Mouse (Mus musculus): ENCODE measurements around the gene Rtel1. TPM values are rescaled to one million over a fixed set of nuclear protein-coding genes. Genes with fewer than 3 reads are reported as not detected.

Rtel1 gene
- total RNA-seq, 1 experiment from 2014 or later: 43.2 TPM

GRCm38 (mm10) chr2:181384919-181385391, 65.4 kb downstream of the Rtel1 start:
- no peak for ATAC-seq (replicated peaks; ENCODE audit: low read depth, poor library complexity, severe bottlenecking)

GRCm38 (mm10) chr2:181385885-181386284, 66.3 kb downstream of the Rtel1 start:
- ATAC-seq (replicated peaks; ENCODE audit: low read depth, poor library complexity, severe bottlenecking): no peak

GRCm38 (mm10) chr2:181386663-181387210, 67.2 kb downstream of the Rtel1 start:
- ATAC-seq (replicated peaks; ENCODE audit: low read depth, poor library complexity, severe bottlenecking): no peak

GRCm38 (mm10) chr2:181390136-181390870, 70.8 kb downstream of the Rtel1 start:
- ATAC-seq (replicated peaks; ENCODE audit: low read depth, poor library complexity, severe bottlenecking): no peak

- ATAC-seq (replicated peaks; ENCODE audit: low read depth, poor library complexity, severe bottlenecking): no peak
Measured at GRCm38 (mm10) chr2:181391022-181391421, 71.5 kb downstream of the Rtel1 start.

GRCm38 (mm10) chr2:181391541-181391940, 72.0 kb downstream of the Rtel1 start:
- ATAC-seq (replicated peaks; ENCODE audit: low read depth, poor library complexity, severe bottlenecking): no peak

- ATAC-seq (replicated peaks; ENCODE audit: low read depth, poor library complexity, severe bottlenecking): peak; percentile 97
Measured at GRCm38 (mm10) chr2:181392600-181393213, 73.2 kb downstream of the Rtel1 start.

- ATAC-seq (replicated peaks; ENCODE audit: low read depth, poor library complexity, severe bottlenecking): no peak
Measured at GRCm38 (mm10) chr2:181394086-181394485, 74.5 kb downstream of the Rtel1 start.

GRCm38 (mm10) chr2:181397207-181397761, 77.7 kb downstream of the Rtel1 start:
- no peak for ATAC-seq (replicated peaks; ENCODE audit: low read depth, poor library complexity, severe bottlenecking)

- no peak for ATAC-seq (replicated peaks; ENCODE audit: low read depth, poor library complexity, severe bottlenecking)
Measured at GRCm38 (mm10) chr2:181401497-181401896, 82.0 kb downstream of the Rtel1 start.

- no peak for ATAC-seq (replicated peaks; ENCODE audit: low read depth, poor library complexity, severe bottlenecking)
Measured at GRCm38 (mm10) chr2:181403722-181404121, 84.2 kb downstream of the Rtel1 start.

Other genes with a start within 250 kb of the Rtel1 start
- gene Kcnq2, start 184.4 kb upstream of the Rtel1 start, total RNA-seq (2017): 0.09 TPM in 1 of 2 replicates, not detected in the other
- not detected in 2 replicates for gene Eef1a2, start 162.7 kb upstream of the Rtel1 start, total RNA-seq (2017)
- 70.0 and 92.5 TPM in 2 replicates for gene Ppdpf, start 132.5 kb upstream of the Rtel1 start, total RNA-seq (2017)
- gene Ptk6, start 117.0 kb upstream of the Rtel1 start, total RNA-seq (2017): not detected in 2 replicates
- gene Srms, start 106.6 kb upstream of the Rtel1 start, total RNA-seq (2017): not detected in 2 replicates
- gene Fndc11, start 99.7 kb upstream of the Rtel1 start, total RNA-seq (2017): not detected in 2 replicates
- gene Helz2, start 77.7 kb upstream of the Rtel1 start, total RNA-seq (2017): 5.5 and 7.1 TPM in 2 replicates
- 8.3 and 19.7 TPM in 2 replicates for gene Gmeb2, start 31.7 kb upstream of the Rtel1 start, total RNA-seq (2017)
- not detected in 2 replicates for gene Stmn3, start 5.2 kb upstream of the Rtel1 start, total RNA-seq (2017)
- gene Zgpat, start 45.2 kb downstream of the Rtel1 start, total RNA-seq (2017): 34.4 and 38.0 TPM in 2 replicates
- gene Arfrp1, start 45.7 kb downstream of the Rtel1 start, total RNA-seq (2017): 39.3 and 82.5 TPM in 2 replicates
- 9.2 and 30.3 TPM in 2 replicates for gene Lime1, start 60.3 kb downstream of the Rtel1 start, total RNA-seq (2017)
- gene Zbtb46, start 139.7 kb downstream of the Rtel1 start, total RNA-seq (2017): 7.5 and 8.9 TPM in 2 replicates
- not detected in 2 replicates for gene Abhd16b, start 173.5 kb downstream of the Rtel1 start, total RNA-seq (2017)
- 148 and 155 TPM in 2 replicates for gene Tpd52l2, start 177.4 kb downstream of the Rtel1 start, total RNA-seq (2017)
- gene Dnajc5, start 200.7 kb downstream of the Rtel1 start, total RNA-seq (2017): 30.1 and 31.7 TPM in 2 replicates